Mouse (Mus musculus) 416B (cell line): ENCODE results near the gene Tcf7l2.

Source experiments
- DNase-seq: peaks from one replicate; pipeline ENCODE4 v3.0.0; 2011; ENCODE audit warnings: low read depth

Tcf7l2 gene

GRCm38 (mm10) chr19:55833807-55834385 lies 92.3 kb downstream of the Tcf7l2 start:
- DNase-seq = no peak

GRCm38 (mm10) chr19:55836930-55837687 lies 95.5 kb downstream of the Tcf7l2 start:
- DNase-seq = no peak

GRCm38 (mm10) chr19:55837924-55838323 lies 96.3 kb downstream of the Tcf7l2 start:
- no peak for DNase-seq

- no peak for DNase-seq
Observed at GRCm38 (mm10) chr19:55838389-55839035, 96.9 kb downstream of the Tcf7l2 start.

GRCm38 (mm10) chr19:55839036-55839555 lies 97.5 kb downstream of the Tcf7l2 start:
- no peak for DNase-seq

- no peak for DNase-seq
Observed at GRCm38 (mm10) chr19:55840499-55841121, 99.0 kb downstream of the Tcf7l2 start.

GRCm38 (mm10) chr19:55842046-55842445 lies 100.4 kb downstream of the Tcf7l2 start:
- no peak for DNase-seq

GRCm38 (mm10) chr19:55843111-55843887 lies 101.7 kb downstream of the Tcf7l2 start:
- DNase-seq = no peak

- no peak for DNase-seq
Observed at GRCm38 (mm10) chr19:55845702-55846101, 104.1 kb downstream of the Tcf7l2 start.

- no peak for DNase-seq
Observed at GRCm38 (mm10) chr19:55846256-55846655, 104.6 kb downstream of the Tcf7l2 start.

- DNase-seq = no peak
Observed at GRCm38 (mm10) chr19:55847043-55847442, 105.4 kb downstream of the Tcf7l2 start.

- DNase-seq = no peak
Observed at GRCm38 (mm10) chr19:55850402-55851078, 108.9 kb downstream of the Tcf7l2 start.

GRCm38 (mm10) chr19:55851498-55852324 lies 110.1 kb downstream of the Tcf7l2 start:
- no peak for DNase-seq

- DNase-seq = no peak
Observed at GRCm38 (mm10) chr19:55854389-55854788, 112.8 kb downstream of the Tcf7l2 start.

- DNase-seq = no peak
Observed at GRCm38 (mm10) chr19:55855571-55855970, 114.0 kb downstream of the Tcf7l2 start.

- peak; percentile 34 for DNase-seq
Observed at GRCm38 (mm10) chr19:55857328-55857727, 115.7 kb downstream of the Tcf7l2 start.

- peak; percentile 66 for DNase-seq
Observed at GRCm38 (mm10) chr19:55860009-55860743, 118.6 kb downstream of the Tcf7l2 start.

- DNase-seq = no peak
Observed at GRCm38 (mm10) chr19:55861746-55862145, 120.1 kb downstream of the Tcf7l2 start.

GRCm38 (mm10) chr19:55862559-55862958 lies 120.9 kb downstream of the Tcf7l2 start:
- peak; percentile 78 for DNase-seq
